Mouse (Mus musculus) kidney, postnatal 4 days (tissue): ENCODE measurements around the gene Pecam1.
"Not testable (repeated sequence)": the region's sequence is repeated elsewhere in the genome, so short reads cannot be mapped to it uniquely, and the experiment has no call there.

ENCODE experiments used
- DNase-seq, 2 experiments: peaks; one replicate each; pipeline ENCODE4 v3.0.0; 2021; ENCODE audit warnings: mixed read lengths in 2 of 2

The Pecam1 gene

GRCm38 (mm10) chr11:106622056-106622455 is 128.4 kb downstream of the Pecam1 start:
- no peak for DNase-seq

GRCm38 (mm10) chr11:106618768-106619167 is 131.7 kb downstream of the Pecam1 start:
- not testable (repeated sequence) for DNase-seq

GRCm38 (mm10) chr11:106617821-106618580 is 132.4 kb downstream of the Pecam1 start:
- DNase-seq: no peak

GRCm38 (mm10) chr11:106615561-106615960 is 134.9 kb downstream of the Pecam1 start:
- DNase-seq: no peak

- no peak for DNase-seq
These were observed 136.1 kb downstream of the Pecam1 start for GRCm38 (mm10) chr11:106614339-106614645.

GRCm38 (mm10) chr11:106613638-106614338 is 136.6 kb downstream of the Pecam1 start:
- DNase-seq: peak; percentile 18 to 29

- DNase-seq: peak; percentile 98 to 99
These were observed 137.3 kb downstream of the Pecam1 start, which contains the start of gene Tex2 for GRCm38 (mm10) chr11:106612961-106613637. Gene Tex2, minus strand, starts transcription at chr11:106613423.

GRCm38 (mm10) chr11:106612209-106612960 is 138.0 kb downstream of the Pecam1 start:
- peak; percentile 67 to 78 for DNase-seq

- no peak for DNase-seq
These were observed 140.7 kb downstream of the Pecam1 start for GRCm38 (mm10) chr11:106609731-106610130.

GRCm38 (mm10) chr11:106607316-106607715 is 143.1 kb downstream of the Pecam1 start:
- no peak for DNase-seq

- DNase-seq: no peak
These were observed 144.4 kb downstream of the Pecam1 start for GRCm38 (mm10) chr11:106606042-106606441.
